Mouse (Mus musculus) lung, postnatal 0 days (tissue): Measurements from ENCODE around the gene Fxyd2. TPM values are rescaled to one million over a fixed set of nuclear protein-coding genes. Genes with fewer than 3 reads are reported as not detected.
A peak's percentile ranks its signal among the peaks of the same experiment; 100 is the strongest.

Experiments used
- ATAC-seq: fragments of 200-750 bp; cut with Nextera tagmentation; 2 replicates; pipeline ENCODE4 v1.8.0; 2017; ENCODE audit warnings: moderate library complexity
- DNase-seq: peaks from one replicate; pipeline ENCODE4 v3.0.0-alpha.2; 2016; ENCODE audit warnings: low spot score
- H3K27ac ChIP-seq: fragments of 300-500 bp; sonication (generic); 2 replicates; pipeline ENCODE4 v1.5.1; 2014; ENCODE audit warnings: antibody characterized with exemption, mild to moderate bottlenecking, low read length, mixed read lengths
- H3K27me3 ChIP-seq: fragments of 300-500 bp; sonication (generic); replicated peaks from 2 replicates; pipeline ENCODE4 v1.6.1; 2014; ENCODE audit warnings: low read length, mixed read lengths; ENCODE audit not compliant: insufficient read depth
- H3K36me3 ChIP-seq: fragments of 300-500 bp; sonication (generic); 2 replicates; pipeline ENCODE4 v1.6.1; 2014; ENCODE audit warnings: low read length, mixed read lengths; ENCODE audit not compliant: insufficient read depth
- H3K4me1 ChIP-seq: fragments of 300-500 bp; sonication (generic); 2 replicates; pipeline ENCODE4 v1.6.1; 2014; ENCODE audit warnings: antibody characterized with exemption, low read depth, low read length, mixed read lengths; ENCODE audit not compliant: insufficient read depth
- H3K4me2 ChIP-seq: fragments of 300-500 bp; sonication (generic); replicated peaks from 2 replicates; pipeline ENCODE4 v1.6.1; 2014; ENCODE audit warnings: low read depth, mild to moderate bottlenecking, low read length, moderate library complexity, mixed read lengths
- H3K4me3 ChIP-seq: fragments of 300-500 bp; sonication (generic); 2 replicates; pipeline ENCODE4 v1.5.1; 2014; ENCODE audit warnings: low read depth, low read length
- H3K9ac ChIP-seq: fragments of 300-500 bp; sonication (generic); replicated peaks from 2 replicates; pipeline ENCODE4 v1.6.1; 2014; ENCODE audit warnings: low read depth, mild to moderate bottlenecking
- H3K9me3 ChIP-seq: fragments of 300-500 bp; sonication (generic); 2 replicates; pipeline ENCODE4 v1.6.1; 2016; ENCODE audit warnings: low read length, mixed read lengths
- CTCF ChIP-seq: IDR thresholded peaks from 2 replicates; pipeline ENCODE4 v1.5.1; 2016; ENCODE audit warnings: antibody characterized with exemption, mild to moderate bottlenecking
- EP300 ChIP-seq: IDR thresholded peaks from 2 replicates; pipeline ENCODE4 v1.6.1; 2016; ENCODE audit warnings: antibody characterized with exemption, mild to moderate bottlenecking, control low read depth
- WGBS: fragments of 180-500 bp; shearing (Covaris S2); extraction: QIAGEN DNeasy Blood & Tissue Kit; methylation state at CpG from one replicate; pipeline ENCODE4 v1.1.7; 2014; 5-methylcytosine and 5-hydroxymethylcytosine counted together
- polyA plus RNA-seq: library from polyadenylated mRNA; unstranded; fragments of >200 nt; fragmentation: Nextera tagmentation; extraction: Ambion mirVana; gene quantifications from 2 replicates; pipeline ENCODE4 v1.2.1, GENCODE M21; 2015

The Fxyd2 gene
- polyA plus RNA-seq, 1 experiment from 2014 or later = 1.2 TPM

- no peaks in the 10 kb centered on the region for H3K27me3 ChIP-seq
- TF ChIP-seq CTCF (peak; percentile 68), EP300 (no peak)
- ATAC-seq (no peak), DNase-seq (peak; percentile 19)
- H3K4me3 ChIP-seq = no peak overlapping the region
- H3K9ac ChIP-seq = no peak overlapping the region
- no peaks in the 10 kb centered on the region for H3K36me3 ChIP-seq
- WGBS = 49% methylated on average over 5 of the region's 5 CpGs
- H3K27ac ChIP-seq = no peak overlapping the region
- no peaks in the 10 kb centered on the region for H3K9me3 ChIP-seq
- H3K4me2 ChIP-seq = no peak overlapping the region
- H3K4me1 ChIP-seq = no peaks in the 10 kb centered on the region
These were observed 14.1 kb downstream of the Fxyd2 start for GRCm38 (mm10) chr9:45413478-45414140.

- H3K9ac ChIP-seq = no peak overlapping the region
- no peak overlapping the region for H3K4me2 ChIP-seq
- ATAC-seq (no peak), DNase-seq (no peak)
- H3K4me1 ChIP-seq = no peaks in the 10 kb centered on the region
- TF ChIP-seq CTCF (peak; percentile 82), EP300 (no peak)
- 47% methylated on average over 4 of the region's 4 CpGs for WGBS
- no peak overlapping the region for H3K27ac ChIP-seq
- no peaks in the 10 kb centered on the region for H3K36me3 ChIP-seq
- no peaks in the 10 kb centered on the region for H3K27me3 ChIP-seq
- no peak overlapping the region for H3K4me3 ChIP-seq
- H3K9me3 ChIP-seq = no peaks in the 10 kb centered on the region
These were observed 16.4 kb downstream of the Fxyd2 start for GRCm38 (mm10) chr9:45415912-45416311.

- ATAC-seq (peak; percentile 61), DNase-seq (peak; percentile 81)
- WGBS = 15% methylated on average over 8 of the region's 8 CpGs
- Histone ChIP-seq H3K27ac (no peak overlapping the region), H3K36me3 (no peaks in the 10 kb centered on the region), H3K4me3 (0 out of 2 replicates have a peak overlapping the region, but pooled peaks have one; percentile 19), H3K4me2 (peak overlapping the region; percentile 51), H3K4me1 (no peaks in the 10 kb centered on the region), H3K9me3 (no peaks in the 10 kb centered on the region), H3K27me3 (no peaks in the 10 kb centered on the region), H3K9ac (no peak overlapping the region; the same call in 1 of the 2 replicates)
- TF ChIP-seq CTCF = peak; percentile 83
- TF ChIP-seq EP300 = no peak
These were observed 17.8 kb downstream of the Fxyd2 start for GRCm38 (mm10) chr9:45417245-45417644.

GRCm38 (mm10) chr9:45418252-45418651 lies 18.8 kb downstream of the Fxyd2 start:
- Histone ChIP-seq H3K27ac (no peak overlapping the region), H3K9ac (no peak overlapping the region), H3K4me1 (no peaks in the 10 kb centered on the region), H3K9me3 (no peaks in the 10 kb centered on the region), H3K4me3 (no peak overlapping the region), H3K4me2 (no peak overlapping the region), H3K27me3 (no peaks in the 10 kb centered on the region), H3K36me3 (no peaks in the 10 kb centered on the region)
- TF ChIP-seq CTCF = no peak
- TF ChIP-seq EP300 = no peak
- DNase-seq = no peak
- no peak for ATAC-seq
- 61% methylated on average over 8 of the region's 8 CpGs for WGBS

GRCm38 (mm10) chr9:45421209-45421608 lies 21.7 kb downstream of the Fxyd2 start:
- no peaks in the 10 kb centered on the region for H3K36me3 ChIP-seq
- H3K4me2 ChIP-seq = no peak overlapping the region
- H3K27ac ChIP-seq = no peak overlapping the region
- no peak overlapping the region for H3K9ac ChIP-seq
- no peaks in the 10 kb centered on the region for H3K9me3 ChIP-seq
- no peak for ATAC-seq
- no peak for DNase-seq
- no peaks in the 10 kb centered on the region for H3K27me3 ChIP-seq
- 62% methylated on average over 8 of the region's 8 CpGs for WGBS
- H3K4me3 ChIP-seq = no peak overlapping the region
- TF ChIP-seq EP300 = no peak
- TF ChIP-seq CTCF = peak; percentile 49
- no peaks in the 10 kb centered on the region for H3K4me1 ChIP-seq

- ATAC-seq (no peak), DNase-seq (no peak)
- Histone ChIP-seq H3K27ac (no peak overlapping the region), H3K9ac (no peak overlapping the region), H3K4me1 (no peaks in the 10 kb centered on the region), H3K36me3 (no peaks in the 10 kb centered on the region), H3K4me3 (no peak overlapping the region), H3K27me3 (no peaks in the 10 kb centered on the region), H3K9me3 (no peaks in the 10 kb centered on the region), H3K4me2 (no peak overlapping the region)
- 62% methylated on average over 7 of the region's 7 CpGs for WGBS
- TF ChIP-seq CTCF = no peak
- no peak for TF ChIP-seq EP300
These were observed 23.4 kb downstream of the Fxyd2 start for GRCm38 (mm10) chr9:45422761-45423298.
